Mouse (Mus musculus) inflammation-experienced regulatory T-cells, adult 6 months (primary cell): ENCODE data around the gene Pde5a. TPM values are rescaled to one million over a fixed set of nuclear protein-coding genes. Genes with fewer than 3 reads are reported as not detected.

Source experiments
- ATAC-seq: one replicate; pipeline ENCODE4 v1.8.0; 2017
- polyA plus RNA-seq, 3 experiments: library from polyadenylated mRNA; unstranded; fragments of 100-300 nt; shearing (Covaris generic); gene quantifications; one replicate each; pipeline ENCODE4 v1.2.1; 2017

The Pde5a gene
- under 1 TPM; 0.09 to 0.54 (median 0.13) TPM for polyA plus RNA-seq

GRCm38 (mm10) chr3:122728852-122729600 lies at the start of gene Pde5a:
Gene Pde5a (plus strand): TSS chr3:122728947.
- peak; percentile 35 for ATAC-seq

- ATAC-seq = no peak
Observed at GRCm38 (mm10) chr3:122680851-122681250, 47.9 kb upstream of the Pde5a start.

DNA sequence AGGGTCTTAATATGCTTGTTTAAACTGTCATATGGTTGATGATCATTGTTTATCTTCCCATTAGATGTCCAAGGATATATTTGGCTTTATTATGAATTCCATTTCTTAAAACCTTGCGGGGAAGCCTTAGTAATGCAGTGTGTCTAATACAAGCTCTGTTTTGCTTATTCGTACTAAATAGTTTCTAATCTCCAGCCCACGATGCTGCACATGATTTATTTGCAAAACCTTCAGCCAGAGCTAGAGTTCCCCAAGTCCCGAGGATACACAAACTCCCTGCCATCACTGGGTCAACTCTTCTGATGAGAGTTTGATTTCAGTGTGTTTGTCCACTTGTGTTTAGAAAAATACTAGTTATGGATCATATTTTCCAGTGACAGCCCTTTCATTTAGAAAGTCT lies 46.4 kb upstream of the Pde5a start:
- ATAC-seq = no peak

DNA sequence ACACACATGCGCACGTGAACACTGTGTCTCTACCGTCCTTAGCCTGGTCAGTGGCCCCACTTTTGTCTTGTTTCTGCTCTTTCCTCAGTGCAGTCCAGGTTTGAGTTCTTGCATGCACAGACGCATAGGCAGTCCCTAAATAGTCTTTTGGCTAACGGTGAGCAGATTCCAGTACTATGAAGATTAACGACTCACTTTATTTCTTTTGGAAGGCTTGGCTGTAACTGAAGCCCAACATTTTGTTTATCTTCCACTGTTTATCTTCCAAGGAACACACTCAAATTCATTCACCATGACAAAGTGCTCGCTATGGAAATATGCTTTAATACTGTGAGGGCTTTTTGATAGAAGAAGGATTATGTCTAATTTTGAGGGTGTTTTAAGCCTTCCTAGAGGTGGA lies 43.9 kb upstream of the Pde5a start:
- no peak for ATAC-seq

DNA sequence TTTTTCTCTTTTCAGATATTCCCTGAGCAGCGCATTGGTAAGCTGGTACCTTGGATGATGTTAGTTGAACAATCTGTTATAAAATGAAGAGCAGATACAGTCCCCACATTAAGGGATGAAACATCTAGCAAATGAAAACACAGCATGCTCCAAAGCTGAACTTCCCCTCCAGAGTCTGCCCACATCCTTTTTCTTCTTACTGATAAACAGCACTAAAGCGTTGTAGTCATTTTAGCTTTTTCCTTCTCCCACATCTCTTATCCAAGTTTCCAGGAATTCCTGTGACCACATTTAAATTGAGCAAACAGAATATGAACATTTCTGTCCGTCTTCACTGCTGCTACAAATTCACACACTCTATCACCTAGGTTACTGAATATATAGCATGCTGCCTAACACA lies 35.7 kb upstream of the Pde5a start:
- no peak for ATAC-seq

GRCm38 (mm10) chr3:122695870-122696269 lies 32.9 kb upstream of the Pde5a start:
- ATAC-seq = no peak

DNA sequence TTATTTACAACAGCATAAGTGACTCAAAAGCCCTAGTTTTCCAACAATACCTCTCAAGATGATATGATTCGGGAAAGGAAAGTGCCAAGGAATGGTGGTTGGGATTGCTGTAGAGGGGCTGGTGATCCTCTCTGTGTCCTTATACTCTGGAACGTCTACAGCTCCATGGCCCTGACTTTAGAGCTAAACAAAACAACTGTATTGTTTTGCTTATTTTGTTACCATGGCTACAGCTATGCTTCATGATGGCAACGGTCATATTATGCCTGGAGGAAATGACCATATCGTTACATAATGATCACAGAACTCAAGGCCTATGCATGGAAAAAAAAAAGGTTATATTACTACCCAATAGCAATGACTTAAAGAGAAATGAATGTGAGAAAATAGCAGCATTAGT lies 32.1 kb upstream of the Pde5a start:
- no peak for ATAC-seq

DNA sequence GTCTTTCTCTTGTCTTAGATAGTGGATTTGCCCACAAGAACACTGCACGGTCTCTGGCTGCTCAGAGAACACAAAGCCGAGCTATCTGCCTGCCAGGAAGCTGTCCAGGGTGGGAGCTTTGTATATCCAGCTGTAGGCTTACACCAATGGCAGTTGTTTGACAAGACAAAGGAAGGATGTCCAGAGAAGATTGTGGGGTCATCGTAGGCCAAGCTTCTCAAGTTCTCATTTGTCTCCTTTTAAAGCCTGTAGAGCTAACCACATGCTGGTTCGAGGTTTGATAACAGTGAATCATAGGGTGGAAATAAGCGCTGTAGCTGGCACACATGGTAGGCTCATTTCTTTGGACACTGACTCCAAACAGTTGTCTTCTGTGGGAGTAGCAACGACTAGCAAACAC lies 24.5 kb upstream of the Pde5a start:
- ATAC-seq = no peak

- ATAC-seq = no peak
Observed at GRCm38 (mm10) chr3:122705246-122705645, 23.5 kb upstream of the Pde5a start.

DNA sequence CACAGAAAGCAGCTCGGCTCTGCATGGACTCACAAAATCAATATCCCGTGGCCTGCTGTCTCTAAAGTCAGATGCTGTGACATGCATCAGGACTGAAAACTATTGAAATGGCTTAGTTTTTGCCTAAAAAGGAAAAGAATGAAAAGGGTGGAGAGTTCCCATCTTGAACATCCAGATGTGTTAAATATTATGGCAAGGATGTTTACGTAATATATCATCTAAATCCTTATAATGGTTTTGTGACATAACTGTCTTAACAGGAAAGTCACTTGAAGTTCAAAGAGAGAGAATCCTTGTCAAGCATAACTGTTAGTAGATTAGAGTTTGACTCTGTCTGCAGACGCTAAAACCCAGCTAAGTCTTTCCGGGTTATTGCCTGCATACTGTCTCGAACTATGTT lies 20.3 kb upstream of the Pde5a start:
- ATAC-seq = no peak

- no peak for ATAC-seq
Observed at GRCm38 (mm10) chr3:122710141-122710540, 18.6 kb upstream of the Pde5a start.

DNA sequence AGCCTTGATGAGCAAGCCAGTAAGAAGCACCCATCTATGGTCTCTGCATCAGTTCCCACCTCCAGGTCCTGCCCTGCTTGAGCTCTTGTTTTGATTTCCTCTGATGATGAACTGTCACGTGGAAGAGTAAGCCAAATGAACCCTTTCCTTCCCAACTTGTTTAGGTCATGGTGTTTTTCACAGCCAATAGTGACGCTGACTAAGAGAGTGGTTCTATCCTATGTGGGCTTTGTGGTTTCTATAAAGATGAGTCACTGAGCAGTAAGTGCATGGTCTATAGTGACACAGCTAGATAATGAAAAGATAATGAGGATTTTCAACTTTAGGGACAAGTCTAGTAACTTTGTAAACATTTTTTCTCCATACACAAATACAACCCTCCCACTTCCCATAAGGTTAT lies 10.1 kb upstream of the Pde5a start:
- no peak for ATAC-seq

GRCm38 (mm10) chr3:122721522-122721921 lies 7.2 kb upstream of the Pde5a start:
- no peak for ATAC-seq

DNA sequence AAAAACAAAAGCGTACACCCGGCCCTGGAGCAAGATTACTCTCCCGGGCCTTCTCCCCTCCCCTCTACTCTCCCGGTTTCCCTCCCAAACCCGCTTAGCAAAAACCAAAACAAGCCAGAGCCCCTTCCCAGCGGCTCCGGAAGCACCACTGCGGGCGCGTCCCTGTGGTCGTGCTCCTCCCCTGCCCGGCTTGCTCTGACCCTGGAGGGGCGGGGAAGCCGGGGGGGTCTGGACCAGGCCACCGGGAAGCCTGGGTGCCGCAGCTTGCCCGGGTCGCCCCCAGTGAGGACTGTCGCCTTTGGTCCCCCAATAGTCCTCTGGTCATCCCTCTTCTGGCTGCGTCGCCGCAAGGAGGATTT lies 833 bp downstream of the Pde5a start:
- peak; percentile 21 for ATAC-seq

DNA sequence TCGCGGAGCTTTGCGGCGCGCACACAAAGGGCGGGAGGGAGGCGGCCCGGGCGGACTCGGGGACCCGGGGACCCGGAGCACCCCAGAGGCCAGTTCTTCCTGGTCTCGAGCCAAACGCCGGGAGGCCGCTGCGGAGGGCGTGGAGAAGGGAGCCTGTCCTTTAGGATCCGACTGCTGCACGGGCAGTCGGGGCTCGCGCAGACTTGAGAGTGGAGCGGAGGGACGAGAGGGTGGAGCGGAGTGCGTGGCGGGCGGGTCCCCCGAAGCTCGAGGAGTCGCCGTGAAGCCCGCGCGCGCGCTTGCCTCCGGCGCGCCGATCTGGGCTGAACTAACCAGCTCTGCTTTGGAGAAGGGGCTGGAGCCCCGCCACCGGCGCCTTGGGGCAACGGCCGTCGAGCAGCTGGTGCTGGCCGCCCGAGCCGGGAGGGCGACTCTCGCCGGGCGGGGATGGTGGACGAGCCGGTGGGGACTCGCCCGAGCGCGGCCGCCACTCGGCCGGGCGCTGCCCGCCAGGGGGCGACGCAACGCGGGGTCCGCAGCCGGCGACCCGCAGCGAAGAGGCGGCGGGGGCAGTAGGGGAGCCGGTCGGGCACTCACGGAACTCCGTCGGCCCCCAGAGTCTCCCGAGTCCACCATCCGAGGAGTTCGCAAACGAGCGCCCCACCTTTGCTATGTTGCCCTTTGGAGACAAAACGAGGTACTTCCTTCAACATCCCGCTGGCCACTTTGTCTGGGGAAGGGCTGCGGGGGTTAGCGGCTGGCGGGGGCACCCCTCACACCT lies 1.4 kb downstream of the Pde5a start:
- ATAC-seq = peak; percentile 14

GRCm38 (mm10) chr3:122730741-122731235 lies 2.0 kb downstream of the Pde5a start:
- ATAC-seq = no peak

DNA sequence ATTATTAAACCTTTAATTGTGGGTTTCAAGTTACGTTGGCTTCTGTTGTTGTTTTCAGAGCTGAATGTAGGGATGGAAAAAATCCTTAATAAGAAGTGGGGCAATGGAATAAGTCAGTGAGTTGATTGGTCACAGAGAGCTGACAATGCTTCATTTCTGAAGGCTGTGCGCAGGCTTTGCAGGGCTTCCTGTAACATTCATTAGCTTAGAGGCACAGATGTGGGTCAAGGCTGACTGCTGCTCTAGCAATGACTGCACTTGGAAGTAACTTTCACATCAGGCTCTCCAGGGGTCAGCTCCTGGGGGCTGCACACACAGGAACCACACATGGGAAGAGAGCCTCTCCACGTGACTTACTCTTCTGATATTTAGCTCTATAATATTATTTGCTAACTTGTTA lies 5.1 kb downstream of the Pde5a start:
- ATAC-seq = no peak

- ATAC-seq = no peak
Observed at GRCm38 (mm10) chr3:122734329-122734728, 5.6 kb downstream of the Pde5a start.

DNA sequence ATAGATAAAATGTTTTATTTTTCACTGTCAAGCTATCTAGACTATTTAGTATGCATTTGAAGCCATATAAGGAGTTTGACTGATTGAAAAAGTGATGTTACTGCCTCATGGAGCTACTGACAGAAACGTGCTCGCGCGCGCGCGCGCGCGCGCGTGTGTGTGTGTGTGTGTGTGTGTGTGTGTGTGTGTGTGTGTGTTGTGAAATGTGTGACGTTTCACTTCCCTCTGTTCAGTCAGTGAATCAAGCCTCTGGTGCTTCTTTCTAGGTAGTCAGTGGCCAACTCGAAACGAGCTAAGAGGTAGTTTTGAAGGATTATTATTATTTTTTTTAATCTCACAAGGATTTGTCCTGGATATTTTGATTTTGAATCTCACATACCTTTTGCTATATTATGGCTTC lies 10.7 kb downstream of the Pde5a start:
- ATAC-seq = no peak

- no peak for ATAC-seq
Observed at GRCm38 (mm10) chr3:122744265-122744664, 15.5 kb downstream of the Pde5a start.

- ATAC-seq = no peak
Observed at GRCm38 (mm10) chr3:122747921-122748700, 19.4 kb downstream of the Pde5a start.

GRCm38 (mm10) chr3:122763240-122763761 lies 34.6 kb downstream of the Pde5a start:
- no peak for ATAC-seq

DNA sequence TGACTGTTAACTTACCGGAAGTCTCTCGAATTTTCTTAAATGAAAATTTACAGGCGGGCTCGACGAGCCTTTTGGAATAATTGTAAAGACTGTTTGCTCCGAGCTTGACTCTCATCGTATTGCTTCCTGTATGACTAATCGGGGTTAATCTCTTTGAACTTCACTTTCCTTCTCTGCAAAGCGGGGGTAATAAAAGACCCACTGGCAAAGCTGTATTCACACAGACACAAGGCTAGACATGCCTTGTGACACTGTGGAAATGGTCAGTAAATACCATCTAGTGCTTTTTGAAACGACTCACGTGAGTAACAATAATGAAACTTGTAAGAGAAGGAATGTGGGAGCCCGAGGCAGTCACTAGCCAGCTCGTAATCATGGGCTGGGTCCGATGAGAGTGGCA lies 35.0 kb downstream of the Pde5a start:
- no peak for ATAC-seq
